Mouse (Mus musculus): ENCODE results near the gene Clec9a.
A peak's percentile ranks its signal among the peaks of the same experiment; 100 is the strongest.

Gene Clec9a

GRCm38 (mm10) chr6:129425812-129426211 is 17.1 kb downstream of the Clec9a start:
- DNase-seq, result peak; percentile 77 to 82

GRCm38 (mm10) chr6:129427281-129427680 is 18.6 kb downstream of the Clec9a start:
- DNase-seq, result peak; percentile 15 to 34

GRCm38 (mm10) chr6:129434239-129434638 is 25.6 kb downstream of the Clec9a start:
- DNase-seq, result peak in 1 of 2 experiments; percentile 38

- no peak for DNase-seq
Measured at GRCm38 (mm10) chr6:129436025-129436424, 27.4 kb downstream of the Clec9a start.

- DNase-seq, result no peak
Measured at GRCm38 (mm10) chr6:129438033-129438432, 29.4 kb downstream of the Clec9a start.

- peak in 1 of 2 experiments; percentile 57 for DNase-seq
Measured at GRCm38 (mm10) chr6:129449743-129450142, 41.1 kb downstream of the Clec9a start.

- peak; percentile 62 to 67 for DNase-seq
Measured at GRCm38 (mm10) chr6:129451411-129452039, 42.9 kb downstream of the Clec9a start, which contains the start of gene Clec1a. Gene Clec1a (minus strand): TSS chr6:129452000.

GRCm38 (mm10) chr6:129471386-129471785 is 62.7 kb downstream of the Clec9a start:
- no peak for DNase-seq

GRCm38 (mm10) chr6:129472627-129473026 is 64.0 kb downstream of the Clec9a start:
- DNase-seq, result no peak
